Comparison of ENCODE assay signal across 8 mouse cellular contexts in the genomic region with DNA sequence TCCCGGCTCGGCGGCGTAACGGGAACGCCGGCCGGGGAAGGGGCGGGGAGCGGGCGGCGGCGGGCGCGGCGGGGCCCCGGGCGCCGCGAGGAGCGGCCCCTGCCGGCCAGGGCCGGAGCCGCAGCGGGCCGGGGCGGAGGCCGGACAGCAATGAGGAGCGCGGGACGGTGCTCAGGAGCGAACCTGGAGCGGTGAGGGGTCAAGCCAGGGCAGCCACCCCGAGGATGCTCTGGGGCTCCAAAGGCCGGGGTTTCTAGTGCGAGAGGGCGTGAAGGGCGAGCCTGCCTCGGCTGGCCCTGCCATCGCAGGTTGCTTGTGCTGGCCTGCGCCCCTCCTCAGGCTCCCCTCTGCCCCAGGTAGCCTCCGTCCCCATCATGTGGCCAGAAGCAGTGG. TPM values are rescaled to one million over a fixed set of nuclear protein-coding genes. Genes with fewer than 3 reads are reported as not detected.
A peak's percentile ranks its signal among the peaks of the same experiment; 100 is the strongest.
DNase-seq lines count a peak whose midpoint lies in the region; ATAC-seq and TF ChIP-seq lines count a peak whose summit lies in the region.

A gene (minus strand): TSS at position 33 of the 393 bp plus-strand sequence.

- peak; percentile 38 for DNase-seq in 3T3-L1 (ENCODE audit: low read depth, low spot score)
- DNase-seq in NIH3T3 (ENCODE audit: low read depth): peak; percentile 74
- DNase-seq in limb, embryonic 11.5 days (ENCODE audit: low spot score): peak; percentile 66
- DNase-seq in midbrain, embryonic 11.5 days (ENCODE audit: low spot score, missing footprints): peak; percentile 97
- DNase-seq in splenic B cell, adult 2 months (ENCODE audit: low read depth, low spot score): peak; percentile 62

- H3K27me3 ChIP-seq in intestine, embryonic 15.5 days (replicated peaks): no peaks in the 10 kb centered on the region
- H3K27me3 ChIP-seq in limb, embryonic 11.5 days (ENCODE audit: control insufficient read depth, insufficient read depth, low read length): no peaks in the 10 kb centered on the region
- H3K27me3 ChIP-seq in midbrain, embryonic 11.5 days (ENCODE audit: control insufficient read depth, insufficient read depth, low read length): no peaks in the 10 kb centered on the region; the same call in 1 of the 2 replicates
- H3K27me3 ChIP-seq in splenic B cell, adult 2 months (ENCODE audit: control insufficient read depth, insufficient read depth, low read length, poor library complexity, severe bottlenecking): no peaks in the 10 kb centered on the region

- H3K4me2 ChIP-seq in intestine, embryonic 15.5 days (replicated peaks): peak within 1 kb of the TSS; percentile 86
- H3K4me2 ChIP-seq in limb, embryonic 11.5 days (ENCODE audit: low read depth, severe bottlenecking): peak within 1 kb of the TSS; percentile 72
- H3K4me2 ChIP-seq in midbrain, embryonic 11.5 days: peak within 1 kb of the TSS; percentile 63

- H3K27ac ChIP-seq in cortical plate, adult 2 months (ENCODE audit: insufficient read depth, low read length): peak within 1 kb of the TSS; percentile 96
- H3K27ac ChIP-seq in intestine, embryonic 15.5 days: peak within 1 kb of the TSS; percentile 73
- peak within 1 kb of the TSS; percentile 56; the same call in 1 of the 2 replicates for H3K27ac ChIP-seq in limb, embryonic 11.5 days (replicated peaks; ENCODE audit: low read depth, low read length)
- peak within 1 kb of the TSS; percentile 65 for H3K27ac ChIP-seq in midbrain, embryonic 11.5 days (ENCODE audit: low read depth, low read length)

- H3K9me3 ChIP-seq in intestine, embryonic 15.5 days: no peaks in the 10 kb centered on the region
- no peaks in the 10 kb centered on the region for H3K9me3 ChIP-seq in limb, embryonic 11.5 days (ENCODE audit: control insufficient read depth, low read length)
- no peaks in the 10 kb centered on the region for H3K9me3 ChIP-seq in midbrain, embryonic 11.5 days (ENCODE audit: control insufficient read depth, low read length)

- TF ChIP-seq POLR2A in cortical plate, adult 2 months (IDR thresholded peaks at IDR 0.05; ENCODE audit: extremely low read depth, insufficient read depth, low read length): no peak

- H3K4me1 ChIP-seq in cortical plate, adult 2 months (ENCODE audit: control insufficient read depth, insufficient read depth, low read length): peaks cover 14% of the 10 kb centered on the region
- peaks cover 32% of the 10 kb centered on the region for H3K4me1 ChIP-seq in intestine, embryonic 15.5 days (replicated peaks)
- H3K4me1 ChIP-seq in limb, embryonic 11.5 days (ENCODE audit: control insufficient read depth, insufficient read depth, low read length): peaks cover 8% of the 10 kb centered on the region
- peaks cover 15% of the 10 kb centered on the region for H3K4me1 ChIP-seq in midbrain, embryonic 11.5 days (ENCODE audit: control insufficient read depth, insufficient read depth, low read length)

- H3K9ac ChIP-seq in intestine, embryonic 15.5 days: peak within 1 kb of the TSS; percentile 91
- peak within 1 kb of the TSS; percentile 94 for H3K9ac ChIP-seq in limb, embryonic 11.5 days (ENCODE audit: low read length)
- peak within 1 kb of the TSS; percentile 96 for H3K9ac ChIP-seq in midbrain, embryonic 11.5 days (ENCODE audit: low read length)

- 0 out of 2 replicates have a peak, but pooled peaks have one; percentile 10 for TF ChIP-seq CTCF in cortical plate, adult 2 months (IDR thresholded peaks at IDR 0.05; ENCODE audit: extremely low read depth, insufficient read depth, low read length)

- ATAC-seq in granulocyte monocyte progenitor cell, adult 5-6 weeks (replicated peaks; ENCODE audit: poor library complexity, severe bottlenecking): peak; percentile 80
- ATAC-seq in intestine, embryonic 15.5 days: peak; percentile 91
- ATAC-seq in limb, embryonic 11.5 days (ENCODE audit: insufficient number of reproducible peaks, low FRiP score, low TSS enrichment, low read depth): peak; percentile 49; the same call in 1 of the 2 replicates
- peak; percentile 86 for ATAC-seq in midbrain, embryonic 11.5 days (ENCODE audit: low FRiP score)

- 3% methylated on average over 41 of the region's 42 CpGs for WGBS in intestine, embryonic 15.5 days
- 4% methylated on average over 27 of the region's 42 CpGs for WGBS in limb, embryonic 11.5 days
- 3% methylated on average over 35 of the region's 42 CpGs for WGBS in midbrain, embryonic 11.5 days

- no peaks in the 10 kb centered on the region for H3K36me3 ChIP-seq in intestine, embryonic 15.5 days
- H3K36me3 ChIP-seq in limb, embryonic 11.5 days (ENCODE audit: control insufficient read depth, insufficient read depth, low read length): no peaks in the 10 kb centered on the region
- no peaks in the 10 kb centered on the region for H3K36me3 ChIP-seq in midbrain, embryonic 11.5 days (ENCODE audit: control insufficient read depth, insufficient read depth, low read length)
- H3K36me3 ChIP-seq in splenic B cell, adult 2 months (ENCODE audit: control insufficient read depth, insufficient read depth, low read length, poor library complexity, severe bottlenecking): no peaks in the 10 kb centered on the region

- H3K4me3 ChIP-seq in cortical plate, adult 2 months (ENCODE audit: insufficient read depth, low read length): peak within 1 kb of the TSS; percentile 91
- H3K4me3 ChIP-seq in intestine, embryonic 15.5 days (replicated peaks): peak within 1 kb of the TSS; percentile 82
- H3K4me3 ChIP-seq in limb, embryonic 11.5 days (ENCODE audit: low read depth, low read length): peak within 1 kb of the TSS; percentile 64
- H3K4me3 ChIP-seq in midbrain, embryonic 11.5 days (ENCODE audit: low read depth, low read length): peak within 1 kb of the TSS; percentile 87

RNA-seq across cellular contexts. Expression of the gene that starts here (rescaled TPM):
- 221 and 228 TPM in 2 replicates for polyA plus RNA-seq in cortical plate, adult 2 months (2012; rRNA removed)
- total RNA-seq in granulocyte monocyte progenitor cell, adult 5-6 weeks (2014; fragmentation: Nextera tagmentation): 28.9 and 38.8 TPM in 2 replicates
- total RNA-seq in granulocyte monocyte progenitor cell, adult 5-6 weeks (2017): 14.9 and 15.4 TPM in 2 replicates
- polyA plus RNA-seq in intestine, embryonic 15.5 days (2015; fragmentation: Nextera tagmentation; extraction: Ambion mirVana): 3.4 and 4.0 TPM in 2 replicates
- polyA plus RNA-seq in limb, embryonic 11.5 days (2014; fragmentation: Nextera tagmentation; extraction: Ambion mirVana): 7.0 and 9.8 TPM in 2 replicates
- polyA plus RNA-seq in midbrain, embryonic 11.5 days (2014; fragmentation: Nextera tagmentation; extraction: Ambion mirVana): 7.3 and 9.2 TPM in 2 replicates

Comparison
In these comparisons a context has a peak if more than half of its experiments do, and no peak if none do; other contexts are left out.
1. Peak in every context shown above with its lines: DNase-seq, ATAC-seq, H3K4me3 ChIP-seq and H3K27ac ChIP-seq.
2. RNA of the gene that starts here (polyA plus RNA-seq): 221 to 228 TPM in cortical plate, adult 2 months; 7.3 to 9.2 TPM in midbrain, embryonic 11.5 days, 7.0 to 9.8 TPM in limb, embryonic 11.5 days and 3.4 to 4.0 TPM in intestine, embryonic 15.5 days; every median in the first group is over 10 times any median in the second.
3. DNase-seq: peak in every context shown above with its lines; median percentile 97 in midbrain, embryonic 11.5 days; 74 in NIH3T3; 66 in limb, embryonic 11.5 days; 62 in splenic B cell, adult 2 months; 38 in 3T3-L1.